ENCODE assay signal across 26 mouse cellular contexts in genomic region chr3:104101249-104101648, GRCm38 (mm10).
"Had no signal": no experiment of that assay in that cellular context is flagged by ENCODE, and none has a peak within 500 bp of the region (broad histone marks: within the 10 kb centered on the region; RNA-seq: fewer than 3 reads in every experiment).

No protein-coding gene starts in this region.

- H3K36me3 ChIP-seq: heart, embryonic 15.5 days; hindbrain, embryonic 13.5 days; hindbrain, embryonic 15.5 days; kidney, embryonic 15.5 days; limb, embryonic 10.5 days; limb, embryonic 12.5 days; liver, embryonic 13.5 days; liver, embryonic 15.5 days had no signal

- H3K9me3 ChIP-seq: heart, embryonic 13.5 days; heart, embryonic 15.5 days; hindbrain, embryonic 13.5 days; hindbrain, embryonic 15.5 days; kidney, embryonic 15.5 days; limb, embryonic 10.5 days; limb, embryonic 12.5 days; liver, embryonic 13.5 days; liver, embryonic 15.5 days had no signal

- H3K4me2 ChIP-seq: heart, embryonic 11.5 days; heart, embryonic 13.5 days; heart, embryonic 15.5 days; hindbrain, embryonic 13.5 days; hindbrain, embryonic 15.5 days; kidney, embryonic 15.5 days; limb, embryonic 12.5 days; liver, embryonic 11.5 days; liver, embryonic 13.5 days; liver, embryonic 15.5 days had no signal

- H3K4me1 ChIP-seq: hindbrain, embryonic 13.5 days; hindbrain, embryonic 15.5 days; kidney, embryonic 15.5 days; limb, embryonic 10.5 days; limb, embryonic 12.5 days; liver, embryonic 13.5 days; liver, embryonic 15.5 days had no signal

- H3K4me3 ChIP-seq: heart, adult 2 months; heart, embryonic 13.5 days; heart, embryonic 15.5 days; hindbrain, embryonic 13.5 days; hindbrain, embryonic 15.5 days; kidney, embryonic 15.5 days; left cerebral cortex, adult 2 months; limb, embryonic 10.5 days; limb, embryonic 12.5 days; liver, embryonic 13.5 days; liver, embryonic 15.5 days had no signal

- DNase-seq: gastrocnemius, postnatal 14 days; gastrocnemius, postnatal 36 days; heart, adult 11 months; heart, adult 2 months; heart, postnatal 14 days; heart, postnatal 36 days; kidney, adult 11 months; kidney, adult 2 months; kidney, adult 9 months; kidney, postnatal 14 days; layer of hippocampus, adult 9-11 months; liver; liver, embryonic 13.5 days had no signal

- H3K27ac ChIP-seq: heart, adult 2 months; heart, embryonic 13.5 days; heart, embryonic 15.5 days; hindbrain, embryonic 13.5 days; hindbrain, embryonic 15.5 days; hindbrain, postnatal 0 days; kidney, embryonic 15.5 days; kidney, postnatal 0 days; left cerebral cortex, adult 2 months; limb, embryonic 10.5 days; limb, embryonic 12.5 days; liver, embryonic 13.5 days; liver, embryonic 15.5 days had no signal

- H3K27me3 ChIP-seq: heart, embryonic 13.5 days; heart, embryonic 15.5 days; hindbrain, embryonic 13.5 days; hindbrain, embryonic 15.5 days; kidney, embryonic 15.5 days; limb, embryonic 12.5 days; liver, embryonic 13.5 days; liver, embryonic 15.5 days had no signal

- H3K9ac ChIP-seq: heart, embryonic 13.5 days; heart, embryonic 15.5 days; hindbrain, embryonic 13.5 days; hindbrain, embryonic 15.5 days; kidney, embryonic 15.5 days; limb, embryonic 12.5 days; liver, embryonic 13.5 days; liver, embryonic 15.5 days had no signal
